Mouse (Mus musculus): Measurements from ENCODE around the gene Thbs4. TPM values are rescaled to one million over a fixed set of nuclear protein-coding genes. Genes with fewer than 3 reads are reported as not detected.
"Not testable (repeated sequence)": the region's sequence is repeated elsewhere in the genome, so short reads cannot be mapped to it uniquely, and the experiment has no call there.

Thbs4 gene
- polyA plus RNA-seq (2015; fragmentation: Nextera tagmentation; extraction: Ambion mirVana) = 2.2 and 2.5 TPM in 2 replicates

DNA sequence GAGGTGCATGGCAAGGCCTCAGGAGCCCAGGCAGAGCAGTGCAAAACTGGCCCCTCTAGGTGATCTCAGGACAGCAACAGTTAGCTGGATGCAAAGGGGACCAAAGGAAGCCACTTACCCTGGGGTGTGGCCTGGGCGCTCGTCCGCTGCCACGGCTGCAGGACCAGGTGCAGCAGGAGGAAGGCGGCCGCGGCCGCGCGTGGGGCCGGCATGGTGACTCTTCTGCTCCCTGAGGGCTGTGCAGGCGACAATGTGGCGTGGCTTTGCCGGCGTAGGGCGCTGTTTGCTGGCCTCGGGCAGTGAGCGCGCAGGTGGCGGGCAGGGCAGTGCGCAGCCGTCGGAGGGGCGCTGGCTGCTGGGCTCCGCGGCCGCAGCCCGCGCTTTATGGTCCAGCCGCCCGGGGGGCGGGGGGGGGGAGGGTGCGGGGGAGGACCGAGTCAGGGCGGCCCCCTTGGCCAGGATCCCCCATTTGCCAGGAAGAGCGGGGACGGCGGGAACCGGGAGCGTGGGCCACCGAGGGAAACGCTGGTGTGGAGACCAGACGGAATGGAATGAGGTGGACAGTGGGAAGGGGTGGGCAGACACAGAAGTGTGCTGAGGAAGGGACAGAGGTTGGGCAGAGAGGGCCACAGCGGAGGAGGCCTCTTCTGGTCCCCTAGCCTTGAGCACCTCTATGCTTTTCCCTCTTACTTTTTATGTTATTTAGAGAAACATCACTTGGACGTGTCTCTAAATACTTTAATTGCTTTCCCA, at the start of gene Thbs4:
Gene Thbs4 (minus strand): TSS at position 357 of the 753 bp plus-strand sequence.
- 8% methylated on average over 43 of the region's 45 CpGs for WGBS

DNA sequence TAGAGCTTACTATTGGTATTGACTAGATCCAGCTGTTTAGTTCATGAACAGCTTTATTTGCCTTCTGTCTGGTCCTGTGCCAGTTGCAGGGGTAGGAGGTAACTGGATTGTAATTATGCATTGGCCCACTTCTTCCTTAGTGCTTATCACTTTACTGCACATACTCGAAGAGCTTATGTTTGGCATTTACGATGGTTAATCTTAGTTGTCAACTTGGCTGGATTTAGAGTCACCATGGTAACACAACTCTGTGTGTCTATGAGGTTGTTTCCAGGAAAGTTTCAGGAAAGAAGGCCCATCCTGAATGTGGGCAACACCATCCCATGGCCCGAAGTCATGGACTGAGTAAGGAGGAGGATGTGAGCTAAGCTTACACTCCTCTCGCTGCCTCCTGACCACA, 38.5 kb upstream of the Thbs4 start:
- Histone ChIP-seq H3K4me3 (no peak overlapping the region), H3K27ac (no peak overlapping the region), H3K4me2 (no peak overlapping the region), H3K9ac (no peak overlapping the region), H3K4me1 (no peaks in the 10 kb centered on the region), H3K36me3 (replicated peaks) (no peaks in the 10 kb centered on the region), H3K9me3 (no peaks in the 10 kb centered on the region), H3K27me3 (replicated peaks) (no peaks in the 10 kb centered on the region)
- 89% methylated on average over 4 of the region's 4 CpGs for WGBS
- no peak for ATAC-seq (replicated peaks)

More for the DNA sequence above, at the start of gene Thbs4:
- H3K9me3 ChIP-seq = no peaks in the 10 kb centered on the region
- peak within 1 kb of the TSS; percentile 61 for H3K4me2 ChIP-seq
- H3K4me3 ChIP-seq = peak within 1 kb of the TSS; percentile 40
- H3K36me3 ChIP-seq (replicated peaks) = no peaks in the 10 kb centered on the region
- H3K4me1 ChIP-seq = peaks cover 7% of the 10 kb centered on the region
- H3K9ac ChIP-seq = peak within 1 kb of the TSS; percentile 42; the same call in 1 of the 2 replicates
- H3K27me3 ChIP-seq (replicated peaks) = no peaks in the 10 kb centered on the region; the same call in 1 of the 2 replicates
- no peak within 1 kb of the TSS for H3K27ac ChIP-seq
- peak; percentile 70 for ATAC-seq (replicated peaks)

DNA sequence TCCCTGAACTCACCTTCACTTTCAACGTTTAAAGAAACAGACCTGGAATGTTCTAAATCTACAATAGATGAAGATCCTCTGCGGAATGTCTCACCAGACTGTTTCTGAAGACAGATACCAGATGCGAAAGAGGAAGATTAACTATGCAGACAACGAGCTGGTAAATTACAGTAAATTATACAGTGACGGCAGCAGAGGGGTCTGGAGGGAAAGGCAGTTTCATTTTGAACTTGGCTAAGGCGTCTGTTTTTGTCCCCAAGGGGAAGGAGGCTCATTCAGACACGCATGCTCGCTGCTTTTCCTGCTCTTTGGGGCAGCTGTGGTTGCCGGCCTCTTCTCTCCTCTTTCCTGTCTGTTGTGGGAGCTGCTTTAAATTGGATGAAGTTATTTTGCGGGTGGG, 34.2 kb upstream of the Thbs4 start:
- Histone ChIP-seq H3K9ac (no peak overlapping the region), H3K9me3 (no peaks in the 10 kb centered on the region), H3K27ac (no peak overlapping the region), H3K4me2 (0 out of 2 replicates have a peak overlapping the region, but pooled peaks have one; percentile 22), H3K4me3 (no peak overlapping the region), H3K36me3 (replicated peaks) (no peaks in the 10 kb centered on the region), H3K27me3 (replicated peaks) (no peaks in the 10 kb centered on the region), H3K4me1 (no peaks in the 10 kb centered on the region)
- WGBS = 59% methylated on average over 10 of the region's 10 CpGs
- no peak for ATAC-seq (replicated peaks)

DNA sequence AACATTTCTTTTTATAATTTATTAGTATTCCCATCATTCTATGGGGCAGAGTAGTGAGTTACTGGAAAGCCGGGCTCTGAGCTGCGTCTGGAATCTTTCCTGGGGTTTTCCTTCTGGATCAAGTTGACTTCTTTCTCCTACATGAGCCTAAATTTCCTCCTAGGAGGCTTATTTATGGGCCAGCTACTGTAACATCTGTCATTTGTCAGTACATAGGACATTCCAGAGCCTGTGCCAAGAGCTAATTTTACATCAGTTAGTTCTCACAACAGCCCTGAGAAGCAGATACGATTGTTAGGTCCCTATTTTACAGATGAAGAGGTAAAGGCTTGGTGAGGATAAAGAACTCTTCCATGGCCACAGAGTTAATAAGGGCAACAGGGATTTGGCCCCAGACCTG, 22.7 kb upstream of the Thbs4 start:
- no peak overlapping the region for H3K4me3 ChIP-seq
- no peaks in the 10 kb centered on the region for H3K27me3 ChIP-seq (replicated peaks)
- H3K9ac ChIP-seq = no peak overlapping the region
- no peaks in the 10 kb centered on the region for H3K36me3 ChIP-seq (replicated peaks)
- H3K4me2 ChIP-seq = no peak overlapping the region
- no peak for ATAC-seq (replicated peaks)
- no peaks in the 10 kb centered on the region for H3K9me3 ChIP-seq
- WGBS = 90% methylated on average over 3 of the region's 3 CpGs
- no peak overlapping the region for H3K27ac ChIP-seq
- no peaks in the 10 kb centered on the region for H3K4me1 ChIP-seq

DNA sequence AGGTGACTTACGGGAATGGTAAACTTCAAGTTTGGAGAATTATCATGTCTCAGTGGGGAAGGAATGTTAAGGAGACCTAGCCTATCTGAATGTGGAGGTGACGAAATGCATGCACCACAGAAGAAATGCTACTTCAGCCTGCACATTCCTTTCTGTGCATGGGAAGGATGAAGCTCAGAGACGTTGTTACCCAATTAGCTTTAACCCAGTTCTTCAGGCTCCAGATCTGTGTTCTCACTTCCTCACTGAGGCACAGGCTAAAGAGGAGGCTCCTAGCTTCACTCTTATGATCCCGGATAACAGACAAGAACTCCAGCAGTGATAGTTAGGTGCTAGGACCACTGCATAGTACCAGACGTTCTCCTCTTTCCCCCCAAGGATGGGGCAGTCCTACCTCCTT, 21.7 kb upstream of the Thbs4 start:
- Histone ChIP-seq H3K27ac (no peak overlapping the region), H3K9me3 (no peaks in the 10 kb centered on the region), H3K27me3 (replicated peaks) (no peaks in the 10 kb centered on the region), H3K4me1 (no peaks in the 10 kb centered on the region), H3K4me2 (no peak overlapping the region), H3K36me3 (replicated peaks) (no peaks in the 10 kb centered on the region), H3K4me3 (no peak overlapping the region), H3K9ac (no peak overlapping the region)
- ATAC-seq (replicated peaks) = no peak
- 91% methylated on average over 5 of the region's 5 CpGs for WGBS

DNA sequence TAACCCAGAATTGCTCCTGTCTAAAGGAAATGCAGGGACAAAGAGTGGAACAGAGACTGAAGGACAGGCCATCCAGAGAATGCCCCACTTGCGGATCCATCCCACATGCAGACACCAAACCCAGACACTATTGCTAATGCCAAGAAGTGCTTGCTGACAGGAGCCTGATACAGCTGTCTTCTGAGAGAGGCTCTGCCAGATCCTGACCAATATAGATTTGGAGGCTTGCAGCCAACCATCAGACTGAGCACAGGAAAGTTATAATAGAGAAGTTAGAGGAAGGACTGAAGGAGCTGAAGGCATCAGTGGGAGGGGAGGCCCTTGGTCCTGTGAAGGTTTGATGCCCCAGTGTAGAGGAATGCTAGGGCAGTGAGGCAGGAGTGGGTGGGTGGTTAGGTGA, 16.0 kb upstream of the Thbs4 start:
- ATAC-seq (replicated peaks) = not testable (repeated sequence)
- WGBS = 91% methylated on average over 1 of the region's 1 CpGs

DNA sequence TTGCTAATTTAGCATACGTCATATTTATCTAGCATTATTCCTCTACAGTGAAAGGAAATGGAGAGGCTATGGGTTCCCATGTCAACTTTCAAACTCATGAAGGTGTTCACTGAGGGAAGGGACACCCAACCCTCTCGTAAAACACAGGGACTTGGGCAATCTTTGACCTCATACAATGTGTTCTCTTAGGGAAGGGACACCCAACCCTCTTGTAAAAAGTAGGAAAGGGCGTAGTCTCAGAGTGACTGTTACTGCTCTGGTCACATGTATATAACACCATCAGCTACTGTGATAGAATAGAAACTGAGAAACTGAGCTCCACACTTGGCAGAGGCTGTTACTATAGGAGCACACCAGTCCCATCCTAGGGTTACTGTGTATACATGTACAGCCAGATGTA, 13.2 kb upstream of the Thbs4 start:
- H3K27ac ChIP-seq = no peak overlapping the region
- no peak overlapping the region for H3K4me3 ChIP-seq
- no peak for ATAC-seq (replicated peaks)
- no peaks in the 10 kb centered on the region for H3K9me3 ChIP-seq
- H3K27me3 ChIP-seq (replicated peaks) = no peaks in the 10 kb centered on the region
- 91% methylated on average over 3 of the region's 3 CpGs for WGBS
- no peaks in the 10 kb centered on the region for H3K4me1 ChIP-seq
- no peak overlapping the region for H3K4me2 ChIP-seq
- H3K36me3 ChIP-seq (replicated peaks) = no peaks in the 10 kb centered on the region
- H3K9ac ChIP-seq = no peak overlapping the region

More for the DNA sequence above, 16.0 kb upstream of the Thbs4 start:
- not testable (repeated sequence) for H3K4me3 ChIP-seq; H3K9ac ChIP-seq; H3K36me3 ChIP-seq (replicated peaks); H3K27me3 ChIP-seq (replicated peaks); H3K4me1 ChIP-seq; H3K4me2 ChIP-seq; H3K27ac ChIP-seq; H3K9me3 ChIP-seq

DNA sequence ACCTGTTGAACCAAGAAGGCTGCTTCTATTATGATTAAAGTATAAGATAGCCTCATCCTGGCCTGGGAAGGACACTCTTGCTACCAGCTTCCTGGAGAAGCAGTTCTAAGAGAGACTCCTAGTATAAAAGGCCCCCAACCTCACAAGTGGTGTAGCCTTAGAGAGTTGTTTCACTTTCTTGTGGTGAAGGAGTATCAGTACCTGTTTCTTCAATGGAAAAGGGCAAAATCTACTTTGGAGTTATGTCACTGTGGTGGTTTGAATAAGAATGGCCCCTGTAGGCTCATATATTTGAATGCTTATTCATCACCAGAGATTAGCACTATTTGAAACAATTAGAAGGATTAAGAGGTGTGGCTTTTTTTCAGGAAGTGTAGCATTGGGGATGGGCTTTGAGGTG, 12.2 kb upstream of the Thbs4 start:
- no peaks in the 10 kb centered on the region for H3K9me3 ChIP-seq
- no peaks in the 10 kb centered on the region for H3K4me1 ChIP-seq
- H3K9ac ChIP-seq = no peak overlapping the region
- H3K4me3 ChIP-seq = no peak overlapping the region
- no peak for ATAC-seq (replicated peaks)
- no peaks in the 10 kb centered on the region for H3K27me3 ChIP-seq (replicated peaks)
- H3K27ac ChIP-seq = no peak overlapping the region
- no peak overlapping the region for H3K4me2 ChIP-seq
- no peaks in the 10 kb centered on the region for H3K36me3 ChIP-seq (replicated peaks)

DNA sequence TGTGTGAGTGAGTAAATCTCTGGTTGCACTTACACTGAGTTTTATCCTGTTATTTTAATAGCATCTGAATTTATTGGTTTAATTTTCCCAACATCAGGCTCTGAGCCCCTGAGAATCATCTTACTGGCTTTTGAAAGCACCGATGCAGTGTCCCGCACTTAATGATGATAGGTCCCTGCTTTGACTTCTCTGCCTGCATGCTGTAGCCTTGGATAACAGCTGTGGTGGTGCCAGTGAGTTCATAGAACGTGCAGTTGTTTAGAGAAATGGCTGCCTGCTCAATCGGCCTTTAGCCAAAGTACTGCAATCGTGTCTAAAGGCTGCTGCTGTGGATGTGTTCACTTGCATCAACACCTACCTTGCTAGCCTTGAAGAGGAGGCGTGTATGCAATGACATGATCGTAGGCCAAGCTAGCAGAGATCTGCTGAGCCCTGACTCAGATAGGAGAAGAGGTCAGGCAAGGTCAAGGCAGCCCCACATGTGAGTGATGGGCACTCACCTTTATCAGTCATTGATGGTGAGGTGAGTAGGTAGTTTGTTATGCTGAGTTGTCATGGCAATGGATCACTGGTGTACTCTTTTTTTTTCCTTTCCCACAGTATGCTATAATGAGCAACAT, 4.8 kb upstream of the Thbs4 start:
- no peaks in the 10 kb centered on the region for H3K9me3 ChIP-seq
- no peak overlapping the region for H3K9ac ChIP-seq
- H3K36me3 ChIP-seq (replicated peaks) = no peaks in the 10 kb centered on the region
- no peak; the same call in 1 of the 2 replicates for ATAC-seq (replicated peaks)
- no peak overlapping the region for H3K4me2 ChIP-seq
- WGBS = 82% methylated on average over 7 of the region's 7 CpGs
- no peak overlapping the region for H3K4me3 ChIP-seq
- H3K27ac ChIP-seq = no peak overlapping the region
- H3K4me1 ChIP-seq = peaks cover 13% of the 10 kb centered on the region
- no peaks in the 10 kb centered on the region; the same call in 1 of the 2 replicates for H3K27me3 ChIP-seq (replicated peaks)

DNA sequence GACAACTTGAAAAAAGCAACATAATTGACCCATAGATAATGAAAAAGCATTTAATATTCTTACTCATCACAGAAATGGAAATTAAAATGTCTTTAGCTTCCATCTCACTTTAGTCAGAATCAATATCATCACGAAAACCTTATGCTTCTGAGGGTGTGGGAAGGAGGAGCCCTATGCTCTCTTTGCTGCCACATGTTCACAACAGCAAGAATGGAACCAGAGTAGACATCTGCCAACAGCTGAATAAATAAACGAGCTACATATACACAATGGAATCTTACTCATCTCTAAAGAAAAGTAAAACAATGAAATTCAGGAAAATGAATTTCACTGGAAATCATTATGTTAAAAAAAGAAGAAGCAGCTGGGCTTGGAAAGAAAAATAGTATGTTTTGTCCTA, 4.2 kb upstream of the Thbs4 start:
- H3K4me1 ChIP-seq = peaks cover 15% of the 10 kb centered on the region
- no peak overlapping the region for H3K4me2 ChIP-seq
- WGBS = 77% methylated on average over 2 of the region's 2 CpGs
- no peak for ATAC-seq (replicated peaks)
- H3K27me3 ChIP-seq (replicated peaks) = no peaks in the 10 kb centered on the region; the same call in 1 of the 2 replicates
- no peak overlapping the region for H3K27ac ChIP-seq
- H3K9ac ChIP-seq = no peak overlapping the region
- no peaks in the 10 kb centered on the region for H3K9me3 ChIP-seq
- H3K4me3 ChIP-seq = no peak overlapping the region
- H3K36me3 ChIP-seq (replicated peaks) = no peaks in the 10 kb centered on the region

DNA sequence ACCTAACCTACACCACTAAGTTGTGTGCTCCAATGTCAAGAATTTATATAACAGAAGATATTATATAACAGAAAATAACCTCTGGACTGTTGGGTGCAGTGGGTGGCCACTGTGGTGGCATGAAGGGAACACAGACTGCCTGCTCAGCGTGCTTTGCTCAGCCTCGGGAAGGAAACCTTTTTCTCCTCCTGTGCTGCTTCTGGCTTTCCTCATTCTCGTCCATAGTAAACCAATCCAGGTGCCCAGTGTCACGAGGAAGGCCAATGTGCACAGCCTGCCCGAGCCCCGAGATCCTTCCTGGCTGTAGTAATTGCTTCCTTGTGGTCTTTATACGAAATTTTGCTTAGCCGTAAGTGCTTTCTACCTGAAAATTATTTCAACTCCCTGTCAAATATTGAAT, 982 bp downstream of the Thbs4 start:
- WGBS = 80% methylated on average over 8 of the region's 8 CpGs
- H3K27me3 ChIP-seq (replicated peaks) = no peaks in the 10 kb centered on the region; the same call in 1 of the 2 replicates
- H3K9ac ChIP-seq = no peak overlapping the region
- H3K4me1 ChIP-seq = peaks cover 7% of the 10 kb centered on the region
- no peaks in the 10 kb centered on the region for H3K36me3 ChIP-seq (replicated peaks)
- no peak for ATAC-seq (replicated peaks)
- H3K9me3 ChIP-seq = no peaks in the 10 kb centered on the region
- no peak overlapping the region for H3K4me2 ChIP-seq
- no peak overlapping the region for H3K27ac ChIP-seq
- no peak overlapping the region for H3K4me3 ChIP-seq

DNA sequence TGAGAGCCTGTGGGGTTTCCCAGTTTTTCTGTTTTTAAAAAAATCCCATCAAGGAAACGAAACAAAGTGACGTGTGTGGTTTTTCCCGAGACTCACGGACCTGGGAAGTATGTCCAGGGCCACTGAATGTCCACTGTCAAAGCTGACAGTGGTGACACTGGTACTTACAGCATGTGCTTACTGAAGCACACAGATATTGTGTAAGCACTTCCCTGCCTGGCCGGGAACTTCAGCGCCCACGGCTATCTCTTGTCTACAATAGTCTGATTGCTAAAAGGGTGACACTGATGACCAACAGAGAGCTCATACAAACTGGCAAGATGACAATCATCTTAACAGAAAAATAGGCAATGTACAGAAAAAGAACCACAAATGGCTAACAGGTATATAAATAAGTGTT, 3.1 kb downstream of the Thbs4 start:
- peaks cover 7% of the 10 kb centered on the region for H3K4me1 ChIP-seq
- no peak overlapping the region for H3K4me2 ChIP-seq
- no peaks in the 10 kb centered on the region; the same call in 1 of the 2 replicates for H3K27me3 ChIP-seq (replicated peaks)
- H3K9ac ChIP-seq = no peak overlapping the region
- H3K27ac ChIP-seq = no peak overlapping the region
- H3K36me3 ChIP-seq (replicated peaks) = no peaks in the 10 kb centered on the region
- H3K4me3 ChIP-seq = no peak overlapping the region
- WGBS = 88% methylated on average over 7 of the region's 7 CpGs
- ATAC-seq (replicated peaks) = no peak
- H3K9me3 ChIP-seq = no peaks in the 10 kb centered on the region

DNA sequence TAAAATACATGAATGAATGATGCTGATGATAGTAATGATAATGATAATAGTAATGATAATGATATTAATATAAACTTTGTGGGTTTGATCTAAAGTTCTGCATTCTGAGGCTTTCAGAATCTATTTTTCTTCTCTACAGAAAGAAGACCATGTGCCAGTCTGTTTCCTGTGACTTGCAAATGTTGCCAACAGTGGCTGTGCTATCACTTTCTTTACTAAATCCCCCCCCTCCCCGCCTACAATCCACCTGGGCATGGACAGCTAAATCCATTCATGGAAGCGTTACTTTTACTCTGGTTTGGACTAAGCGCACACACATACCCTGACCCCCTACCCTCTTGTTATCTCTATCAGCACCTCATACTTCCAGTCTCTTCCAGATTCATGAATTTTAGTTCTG, 10.3 kb downstream of the Thbs4 start:
- Histone ChIP-seq H3K4me1 (no peaks in the 10 kb centered on the region), H3K27me3 (replicated peaks) (no peaks in the 10 kb centered on the region), H3K4me2 (no peak overlapping the region), H3K9ac (no peak overlapping the region), H3K4me3 (no peak overlapping the region), H3K27ac (no peak overlapping the region), H3K36me3 (replicated peaks) (no peaks in the 10 kb centered on the region), H3K9me3 (no peaks in the 10 kb centered on the region)
- no peak for ATAC-seq (replicated peaks)
- WGBS = 93% methylated on average over 3 of the region's 3 CpGs

Data from midbrain, embryonic 15.5 days (tissue).